Mouse (Mus musculus): ENCODE results near the gene Ppm1h. TPM values are rescaled to one million over a fixed set of nuclear protein-coding genes. Genes with fewer than 3 reads are reported as not detected.

Gene Ppm1h
- polyA plus RNA-seq, 1 experiment from 2014 or later = 34.3 TPM

DNA sequence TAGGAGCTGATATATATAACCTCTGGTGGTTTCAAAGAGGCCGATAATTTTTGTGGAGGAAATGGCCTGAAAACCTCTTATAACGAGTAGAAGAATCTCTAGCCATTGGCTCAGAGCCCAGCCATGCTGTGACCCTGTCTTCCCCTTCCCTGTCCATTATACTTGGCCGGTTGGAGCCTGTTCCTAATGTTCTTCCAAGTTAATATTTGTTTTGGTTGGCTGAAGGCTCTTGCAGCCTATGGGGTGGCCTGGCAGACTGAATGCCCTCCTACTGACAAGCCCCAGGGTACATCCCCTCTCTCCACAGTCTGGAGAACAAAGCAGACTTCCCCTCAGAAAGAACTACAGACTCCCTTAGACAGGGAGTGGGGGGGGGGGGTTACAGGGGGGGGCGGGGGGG, 104.2 kb downstream of the Ppm1h start:
- Histone ChIP-seq H3K4me2 (replicated peaks) (no peak overlapping the region), H3K36me3 (replicated peaks; ENCODE audit: control insufficient read depth, insufficient read depth) (no peaks in the 10 kb centered on the region), H3K4me1 (replicated peaks; ENCODE audit: control insufficient read depth, insufficient read depth, low read length) (0 out of 2 replicates have a peak, but pooled peaks cover 3% of the 10 kb centered on the region), H3K27me3 (ENCODE audit: control insufficient read depth, insufficient read depth, low read length) (no peaks in the 10 kb centered on the region), H3K9ac (no peak overlapping the region), H3K27ac (no peak overlapping the region), H3K9me3 (ENCODE audit: control insufficient read depth, low read length) (no peaks in the 10 kb centered on the region), H3K4me3 (replicated peaks; ENCODE audit: low read length) (no peak overlapping the region)
- WGBS = 26% methylated on average over 3 of the region's 4 CpGs
- ATAC-seq (ENCODE audit: low FRiP score) (peak; percentile 74), DNase-seq (ENCODE audit: low spot score) (peak; percentile 68)

DNA sequence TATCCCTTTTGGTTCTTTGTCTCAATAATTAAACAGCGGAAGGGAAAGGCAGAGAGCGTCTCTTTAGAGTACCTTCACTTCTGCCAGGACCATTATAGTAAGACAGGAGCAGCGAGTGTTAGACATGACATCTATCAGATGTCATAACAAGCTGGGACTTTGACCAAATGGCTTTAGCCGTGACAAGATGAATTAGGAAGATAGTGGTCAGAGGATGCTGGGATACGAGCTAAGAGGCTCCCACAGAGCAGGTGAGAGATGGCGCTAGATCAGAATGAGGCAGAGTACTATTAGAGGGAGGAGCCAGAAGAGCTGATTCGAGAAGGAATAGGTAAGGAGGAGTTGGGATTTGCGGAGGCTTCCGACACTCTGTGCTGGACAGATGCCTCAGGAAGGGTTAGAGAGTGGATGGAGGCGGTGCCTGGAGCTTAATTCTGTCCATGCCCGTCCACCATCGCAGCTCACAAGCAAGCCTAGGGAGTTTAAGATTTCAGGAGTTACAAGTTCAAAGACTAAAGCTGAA, 111.1 kb downstream of the Ppm1h start:
- H3K36me3 ChIP-seq (replicated peaks; ENCODE audit: control insufficient read depth, insufficient read depth) = no peaks in the 10 kb centered on the region
- DNase-seq (ENCODE audit: low spot score) (no peak), ATAC-seq (ENCODE audit: low FRiP score) (no peak)
- peak overlapping the region; percentile 23; the same call in 1 of the 2 replicates for H3K27ac ChIP-seq
- no peak overlapping the region for H3K4me2 ChIP-seq (replicated peaks)
- H3K4me3 ChIP-seq (replicated peaks; ENCODE audit: low read length) = no peak overlapping the region
- 36% methylated on average over 12 of the region's 12 CpGs for WGBS
- H3K9me3 ChIP-seq (ENCODE audit: control insufficient read depth, low read length) = no peaks in the 10 kb centered on the region
- no peak overlapping the region for H3K9ac ChIP-seq
- peaks cover 15% of the 10 kb centered on the region; the same call in 1 of the 2 replicates for H3K4me1 ChIP-seq (replicated peaks; ENCODE audit: control insufficient read depth, insufficient read depth, low read length)
- no peaks in the 10 kb centered on the region for H3K27me3 ChIP-seq (ENCODE audit: control insufficient read depth, insufficient read depth, low read length)

DNA sequence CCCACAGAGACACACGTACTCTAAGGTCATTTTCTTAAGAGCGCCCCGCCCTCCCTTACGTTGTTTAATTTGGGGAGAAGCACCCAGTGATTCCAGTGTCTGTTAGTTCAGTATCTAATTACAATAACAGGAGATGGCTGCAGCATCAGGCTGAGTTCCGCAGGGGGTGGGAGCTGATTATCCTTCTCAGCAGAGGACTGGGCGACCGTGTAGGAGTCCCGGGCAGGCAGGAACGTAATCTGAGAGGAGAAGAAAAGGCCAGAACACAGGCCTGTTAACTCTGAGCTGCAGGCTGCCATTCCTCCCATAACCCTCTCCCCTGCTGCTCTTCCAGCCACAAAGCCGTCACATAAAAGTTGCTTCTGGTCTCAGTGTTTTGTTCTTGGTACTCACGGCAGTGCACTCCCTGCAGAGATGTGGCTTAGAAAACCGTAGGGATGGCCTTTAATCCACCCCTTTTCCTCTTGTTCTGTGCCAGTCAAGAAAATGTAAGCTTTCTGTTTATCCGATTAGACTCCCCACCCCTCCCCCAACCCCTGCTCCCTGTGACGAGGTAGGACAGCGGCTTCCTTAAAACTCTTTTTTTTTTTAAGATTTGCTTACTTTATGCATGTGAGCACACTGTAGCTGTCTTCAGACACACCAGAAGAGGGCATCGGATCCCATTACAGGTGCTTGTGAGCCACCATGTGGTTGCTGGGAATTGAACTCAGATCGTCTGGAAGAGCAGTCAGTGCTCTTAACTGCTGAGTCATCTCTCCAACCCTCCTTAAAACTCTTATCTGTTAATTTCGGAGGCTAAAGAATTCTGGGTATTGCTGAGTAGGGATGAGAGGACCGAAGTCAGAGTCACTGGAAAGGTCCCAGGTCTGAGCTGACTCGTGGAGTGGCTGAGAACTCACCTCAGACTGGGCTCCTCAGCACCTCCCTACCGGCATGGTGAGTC, 113.7 kb downstream of the Ppm1h start:
- H3K4me2 ChIP-seq (replicated peaks) = peak overlapping the region; percentile 44
- H3K4me3 ChIP-seq (replicated peaks; ENCODE audit: low read length) = peak overlapping the region; percentile 11; the same call in 1 of the 2 replicates
- no peaks in the 10 kb centered on the region for H3K36me3 ChIP-seq (replicated peaks; ENCODE audit: control insufficient read depth, insufficient read depth)
- no peaks in the 10 kb centered on the region for H3K27me3 ChIP-seq (ENCODE audit: control insufficient read depth, insufficient read depth, low read length)
- peaks cover 15% of the 10 kb centered on the region; the same call in 1 of the 2 replicates for H3K4me1 ChIP-seq (replicated peaks; ENCODE audit: control insufficient read depth, insufficient read depth, low read length)
- peak overlapping the region; percentile 43 for H3K9ac ChIP-seq
- H3K27ac ChIP-seq = peak overlapping the region; percentile 49; the same call in 1 of the 2 replicates
- ATAC-seq (ENCODE audit: low FRiP score) = peak; percentile 60
- H3K9me3 ChIP-seq (ENCODE audit: control insufficient read depth, low read length) = no peaks in the 10 kb centered on the region
- no peak for DNase-seq (ENCODE audit: low spot score)
- WGBS = 4% methylated on average over 21 of the region's 21 CpGs

DNA sequence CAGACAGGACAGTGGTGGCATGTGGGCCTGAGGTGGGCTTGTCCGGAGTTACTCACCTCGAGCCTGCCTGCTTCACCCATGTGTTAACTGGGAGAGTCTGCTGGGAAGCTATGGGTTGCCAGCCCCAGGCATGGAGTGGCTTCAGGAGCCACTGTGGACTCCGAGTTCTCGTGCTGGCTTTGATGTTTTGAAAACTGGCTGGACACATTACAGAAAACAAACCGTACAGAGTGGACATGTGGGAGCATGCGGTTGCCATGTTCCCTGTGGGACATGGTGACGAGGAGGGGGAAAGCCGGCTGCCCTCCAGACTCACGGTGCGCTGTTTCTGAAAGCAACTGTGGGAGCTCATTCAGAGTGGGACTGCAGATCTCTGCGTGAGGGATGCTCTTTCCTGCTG, 114.6 kb downstream of the Ppm1h start:
- Histone ChIP-seq H3K4me1 (replicated peaks; ENCODE audit: control insufficient read depth, insufficient read depth, low read length) (peaks cover 15% of the 10 kb centered on the region; the same call in 1 of the 2 replicates), H3K9me3 (ENCODE audit: control insufficient read depth, low read length) (no peaks in the 10 kb centered on the region), H3K27ac (no peak overlapping the region), H3K4me3 (replicated peaks; ENCODE audit: low read length) (no peak overlapping the region), H3K9ac (no peak overlapping the region), H3K36me3 (replicated peaks; ENCODE audit: control insufficient read depth, insufficient read depth) (no peaks in the 10 kb centered on the region), H3K4me2 (replicated peaks) (no peak overlapping the region), H3K27me3 (ENCODE audit: control insufficient read depth, insufficient read depth, low read length) (no peaks in the 10 kb centered on the region)
- WGBS = 31% methylated on average over 11 of the region's 11 CpGs
- DNase-seq (ENCODE audit: low spot score) = no peak
- ATAC-seq (ENCODE audit: low FRiP score) = no peak

DNA sequence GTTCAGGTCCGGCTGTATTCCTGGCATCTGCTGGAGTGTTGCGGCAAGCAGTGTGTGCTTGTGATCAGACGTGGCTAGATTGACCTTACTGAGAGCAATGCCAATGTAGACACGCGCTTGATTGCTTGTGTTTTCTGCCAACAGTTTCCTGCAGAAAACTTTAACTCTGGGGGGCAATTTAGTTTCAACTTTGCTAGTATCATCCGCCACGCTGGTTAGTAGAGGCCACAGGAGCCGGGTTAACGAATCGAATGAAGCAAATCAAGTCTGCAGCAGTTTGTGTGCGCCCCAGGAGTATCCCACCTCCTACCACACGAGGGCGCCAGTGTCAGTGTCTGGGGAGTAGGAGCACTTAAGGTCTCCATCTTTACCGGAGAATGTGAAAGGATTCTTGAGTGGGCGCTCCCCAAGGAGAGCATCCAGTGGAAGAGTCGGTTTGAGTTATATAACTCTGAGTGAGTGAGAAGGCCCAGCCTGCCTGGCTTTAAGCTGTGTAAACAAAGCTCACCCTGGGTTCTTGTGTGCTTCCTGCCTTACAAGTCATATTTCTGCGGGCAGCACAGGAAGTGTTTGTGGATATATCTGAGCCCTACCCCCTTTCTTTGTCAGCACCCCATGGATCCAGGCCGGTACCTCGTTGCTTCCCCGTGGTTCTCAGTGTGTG, 115.8 kb downstream of the Ppm1h start:
- H3K4me2 ChIP-seq (replicated peaks) = 0 out of 2 replicates have a peak overlapping the region, but pooled peaks have one; percentile 8
- WGBS = 29% methylated on average over 20 of the region's 20 CpGs
- H3K27me3 ChIP-seq (ENCODE audit: control insufficient read depth, insufficient read depth, low read length) = no peaks in the 10 kb centered on the region
- peaks cover 13% of the 10 kb centered on the region; the same call in 1 of the 2 replicates for H3K4me1 ChIP-seq (replicated peaks; ENCODE audit: control insufficient read depth, insufficient read depth, low read length)
- peak; percentile 46; the same call in 1 of the 2 replicates for ATAC-seq (ENCODE audit: low FRiP score)
- H3K4me3 ChIP-seq (replicated peaks; ENCODE audit: low read length) = no peak overlapping the region
- H3K9ac ChIP-seq = no peak overlapping the region
- H3K9me3 ChIP-seq (ENCODE audit: control insufficient read depth, low read length) = no peaks in the 10 kb centered on the region
- peak; percentile 80 for DNase-seq (ENCODE audit: low spot score)
- H3K36me3 ChIP-seq (replicated peaks; ENCODE audit: control insufficient read depth, insufficient read depth) = no peaks in the 10 kb centered on the region
- H3K27ac ChIP-seq = peak overlapping the region; percentile 57; the same call in 1 of the 2 replicates

DNA sequence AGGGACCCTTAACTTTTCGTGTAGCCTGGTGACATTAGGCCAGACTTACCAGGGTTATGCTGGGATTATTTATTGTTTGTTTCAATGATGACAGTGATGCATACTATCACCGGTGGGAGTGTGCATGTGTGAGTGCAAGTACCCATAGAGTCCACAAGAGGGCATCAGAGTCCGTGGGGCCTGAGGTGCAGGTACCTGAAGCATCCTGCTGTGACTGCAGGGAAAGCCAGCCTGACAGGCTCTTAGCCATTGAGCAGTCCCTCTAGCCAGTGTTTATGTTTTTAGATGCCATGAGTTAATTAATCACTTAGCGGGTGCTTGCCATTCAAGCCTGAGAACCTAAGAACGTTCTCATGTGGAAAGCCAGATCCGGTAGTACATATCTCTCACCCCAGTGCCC, 119.4 kb downstream of the Ppm1h start:
- DNase-seq (ENCODE audit: low spot score) (no peak), ATAC-seq (ENCODE audit: low FRiP score) (no peak)
- Histone ChIP-seq H3K4me1 (replicated peaks; ENCODE audit: control insufficient read depth, insufficient read depth, low read length) (no peaks in the 10 kb centered on the region), H3K9ac (no peak overlapping the region), H3K27ac (no peak overlapping the region), H3K36me3 (replicated peaks; ENCODE audit: control insufficient read depth, insufficient read depth) (no peaks in the 10 kb centered on the region), H3K9me3 (ENCODE audit: control insufficient read depth, low read length) (no peaks in the 10 kb centered on the region), H3K27me3 (ENCODE audit: control insufficient read depth, insufficient read depth, low read length) (no peaks in the 10 kb centered on the region), H3K4me3 (replicated peaks; ENCODE audit: low read length) (no peak overlapping the region), H3K4me2 (replicated peaks) (no peak overlapping the region)
- 86% methylated on average over 6 of the region's 6 CpGs for WGBS

DNA sequence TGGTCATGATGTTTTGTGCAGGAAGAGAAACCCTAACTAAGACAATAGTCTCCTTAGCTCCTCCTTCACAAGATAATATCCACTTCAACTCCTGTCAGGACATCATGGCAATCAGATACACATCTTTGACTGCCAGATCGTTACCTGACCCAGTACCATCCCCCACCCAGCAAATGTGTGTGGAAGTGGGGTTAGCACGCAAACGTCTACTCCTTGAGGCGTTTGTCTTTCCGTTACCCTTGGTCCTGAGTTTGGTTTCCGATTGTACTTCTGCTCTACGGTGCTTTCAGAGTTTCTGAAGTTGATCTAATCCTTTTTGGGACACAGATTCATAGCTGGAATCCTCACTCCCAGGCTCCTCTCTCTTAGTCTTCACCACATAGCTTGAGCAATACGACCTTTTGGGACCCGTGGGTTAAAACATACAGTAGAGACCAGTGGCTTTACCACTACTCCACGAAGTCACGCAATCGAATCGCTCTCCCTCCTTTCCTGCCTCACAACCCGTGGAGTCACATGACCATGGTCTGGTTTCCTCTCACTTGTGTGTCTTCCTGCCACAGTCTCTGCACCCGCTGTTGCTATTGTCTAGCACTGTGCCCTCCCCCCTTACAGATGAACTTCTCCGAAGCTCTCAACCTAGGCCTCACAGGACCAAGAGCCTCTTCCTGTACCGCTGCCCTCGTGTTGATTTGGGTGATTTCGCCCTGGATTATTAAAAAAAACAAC, 121.6 kb downstream of the Ppm1h start:
- Histone ChIP-seq H3K4me3 (replicated peaks; ENCODE audit: low read length) (no peak overlapping the region), H3K27ac (no peak overlapping the region), H3K4me1 (replicated peaks; ENCODE audit: control insufficient read depth, insufficient read depth, low read length) (no peaks in the 10 kb centered on the region), H3K4me2 (replicated peaks) (no peak overlapping the region), H3K27me3 (ENCODE audit: control insufficient read depth, insufficient read depth, low read length) (no peaks in the 10 kb centered on the region), H3K9me3 (ENCODE audit: control insufficient read depth, low read length) (peaks cover 9% of the 10 kb centered on the region; the same call in 1 of the 2 replicates), H3K36me3 (replicated peaks; ENCODE audit: control insufficient read depth, insufficient read depth) (no peaks in the 10 kb centered on the region), H3K9ac (no peak overlapping the region)
- no peak for ATAC-seq (ENCODE audit: low FRiP score)
- DNase-seq (ENCODE audit: low spot score) = no peak
- 86% methylated on average over 19 of the region's 19 CpGs for WGBS

DNA sequence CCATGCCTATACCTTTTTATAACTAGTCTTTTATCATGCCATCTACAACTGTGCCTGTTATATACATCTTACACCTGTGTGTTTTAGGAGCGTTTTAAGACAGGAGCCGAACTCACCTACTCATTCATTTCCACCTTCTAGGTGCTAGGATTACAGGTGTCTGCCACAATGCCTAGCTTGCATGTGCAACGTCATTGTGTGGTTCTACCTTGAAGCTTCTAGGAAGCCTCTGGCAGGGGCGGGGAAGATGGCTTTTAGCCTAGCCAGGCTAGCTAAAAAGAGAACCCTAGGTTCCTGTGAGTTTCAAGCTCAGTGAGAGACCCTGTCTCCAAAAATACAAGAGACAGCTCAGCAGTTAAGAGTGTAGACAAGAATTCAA, 122.2 kb downstream of the Ppm1h start:
- H3K9me3 ChIP-seq (ENCODE audit: control insufficient read depth, low read length) = peaks cover 10% of the 10 kb centered on the region; the same call in 1 of the 2 replicates
- WGBS = 94% methylated on average over 4 of the region's 4 CpGs
- no peak for DNase-seq (ENCODE audit: low spot score)
- H3K4me3 ChIP-seq (replicated peaks; ENCODE audit: low read length) = no peak overlapping the region
- H3K4me1 ChIP-seq (replicated peaks; ENCODE audit: control insufficient read depth, insufficient read depth, low read length) = no peaks in the 10 kb centered on the region
- no peak overlapping the region for H3K9ac ChIP-seq
- ATAC-seq (ENCODE audit: low FRiP score) = no peak
- H3K4me2 ChIP-seq (replicated peaks) = no peak overlapping the region
- H3K36me3 ChIP-seq (replicated peaks; ENCODE audit: control insufficient read depth, insufficient read depth) = no peaks in the 10 kb centered on the region
- no peaks in the 10 kb centered on the region for H3K27me3 ChIP-seq (ENCODE audit: control insufficient read depth, insufficient read depth, low read length)
- H3K27ac ChIP-seq = no peak overlapping the region
